Mouse (Mus musculus) cerebral cortex, adult 2 months (tissue): ENCODE data around the gene Rai14.

ENCODE experiments used
- WGBS: fragments of 180-500 bp; shearing (Covaris S2); methylation state at CpG from one replicate; pipeline ENCODE4 v1.1.7; 2018; 5-methylcytosine and 5-hydroxymethylcytosine counted together

Rai14 gene

DNA sequence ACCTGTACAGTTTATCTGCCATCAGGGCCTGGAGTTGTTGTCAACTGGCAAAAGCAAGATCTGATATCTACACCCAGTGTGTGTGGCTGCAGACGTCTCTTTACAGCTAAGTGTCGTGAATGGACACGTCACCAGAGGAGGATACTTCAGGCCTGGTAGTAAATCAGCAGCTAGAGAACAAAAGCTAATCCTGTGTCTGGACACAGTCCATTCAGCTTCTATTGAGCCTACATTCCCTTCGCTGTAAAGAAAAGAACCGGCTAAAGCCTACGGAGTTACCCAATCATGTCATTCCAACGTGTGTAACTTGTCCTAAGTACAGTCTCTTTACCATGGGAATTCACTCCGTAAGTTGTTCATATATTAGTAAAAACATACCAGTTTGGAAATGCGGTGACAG, 103.4 kb downstream of the Rai14 start:
- WGBS = 78% methylated on average over 9 of the region's 9 CpGs

GRCm38 (mm10) chr15:10609107-10609506, 105.3 kb downstream of the Rai14 start:
- WGBS = 87% methylated on average over 4 of the region's 4 CpGs

GRCm38 (mm10) chr15:10608508-10609098, 105.8 kb downstream of the Rai14 start:
- 82% methylated on average over 6 of the region's 6 CpGs for WGBS

DNA sequence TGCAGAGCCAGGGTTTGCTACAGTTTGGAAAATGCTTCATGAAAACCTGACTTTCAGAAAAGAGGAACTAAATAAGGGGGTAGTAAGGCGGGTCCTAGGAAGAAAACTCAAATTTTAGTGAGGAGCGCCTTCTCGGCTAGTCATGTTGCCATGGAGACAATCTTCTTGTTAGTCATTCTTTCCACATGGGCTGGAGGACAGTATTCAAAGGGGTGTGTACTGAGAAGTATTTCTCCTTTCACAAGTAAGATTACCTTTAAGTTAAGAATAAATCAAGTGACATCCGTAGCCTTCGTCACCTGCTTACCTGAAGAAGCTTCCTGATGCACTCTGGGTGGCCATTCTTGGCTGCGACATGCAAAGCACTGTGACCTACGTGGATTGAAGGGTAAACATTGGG, 115.0 kb downstream of the Rai14 start:
- WGBS = 59% methylated on average over 7 of the region's 7 CpGs

DNA sequence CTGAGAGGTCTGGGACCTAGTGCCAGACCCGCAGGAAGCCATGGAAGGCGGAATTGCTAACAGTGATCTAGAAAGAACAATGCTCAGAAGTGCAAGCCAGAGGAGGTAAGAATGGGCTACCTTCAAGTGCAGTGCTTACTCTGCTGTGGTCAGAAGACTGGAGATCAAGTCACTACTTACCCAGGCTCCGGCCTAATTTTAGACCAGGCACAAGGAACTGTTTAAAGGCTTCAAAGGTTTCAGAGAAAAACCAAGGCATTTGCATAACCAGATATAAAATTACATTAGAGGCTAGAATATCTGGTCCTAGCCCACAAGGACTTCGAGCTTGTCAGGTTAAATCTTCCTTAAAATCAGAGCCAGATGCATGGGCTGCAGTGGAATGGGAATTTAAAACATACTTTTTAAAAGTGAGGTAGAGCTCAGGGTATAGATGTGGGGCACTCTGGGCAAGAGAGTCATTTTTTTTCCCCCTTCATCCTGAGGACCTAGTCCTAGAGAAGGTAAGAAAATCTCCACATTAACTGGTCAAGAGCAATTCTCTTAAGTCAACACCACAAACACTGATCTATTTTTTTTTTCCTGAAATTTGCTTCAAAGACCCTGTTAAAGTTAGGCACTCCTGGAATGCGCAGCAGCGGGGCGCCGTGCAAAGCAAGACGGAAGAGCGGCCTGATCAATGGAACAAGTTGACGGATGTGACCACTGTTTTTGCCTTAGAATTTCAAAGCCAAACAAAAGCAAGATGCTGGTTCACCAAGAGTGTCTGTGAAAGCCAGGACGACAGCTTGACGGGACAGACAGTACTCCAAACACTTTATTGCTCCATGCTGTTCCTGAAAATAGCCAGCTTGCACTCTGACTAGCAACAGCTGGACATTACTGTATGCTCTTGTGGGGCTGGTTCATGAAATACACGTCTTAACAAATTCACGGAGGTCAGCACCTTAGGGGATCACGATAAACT, 115.9 kb downstream of the Rai14 start:
- WGBS = 77% methylated on average over 16 of the region's 16 CpGs

DNA sequence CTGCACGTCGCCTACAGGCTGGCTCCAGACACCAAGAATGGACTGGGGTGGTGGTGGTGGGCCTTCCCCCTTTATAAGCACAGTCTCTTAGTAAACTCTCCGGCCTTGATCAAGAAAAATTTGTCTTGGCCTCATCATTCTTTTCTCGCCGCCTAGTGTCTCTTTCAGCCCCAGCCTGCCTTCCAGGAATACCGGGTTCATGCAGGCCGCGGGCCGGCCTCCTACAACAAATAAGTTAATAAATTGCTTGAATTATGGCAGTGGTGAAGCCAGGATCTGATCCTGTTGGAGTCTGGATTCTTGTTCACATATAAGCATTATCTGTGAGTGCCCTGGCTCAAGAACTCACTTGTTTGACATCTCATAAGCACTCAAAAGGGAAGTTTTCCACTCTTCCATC, 117.6 kb downstream of the Rai14 start:
- WGBS = 95% methylated on average over 9 of the region's 9 CpGs

GRCm38 (mm10) chr15:10595408-10595807, 119.0 kb downstream of the Rai14 start:
- 64% methylated on average over 6 of the region's 6 CpGs for WGBS

- WGBS = 81% methylated on average over 10 of the region's 10 CpGs
These were observed 119.5 kb downstream of the Rai14 start for GRCm38 (mm10) chr15:10594910-10595309.

- WGBS = 93% methylated on average over 6 of the region's 6 CpGs
These were observed 121.3 kb downstream of the Rai14 start for GRCm38 (mm10) chr15:10593094-10593493.

GRCm38 (mm10) chr15:10586565-10586964, 127.9 kb downstream of the Rai14 start:
- 84% methylated on average over 2 of the region's 2 CpGs for WGBS

DNA sequence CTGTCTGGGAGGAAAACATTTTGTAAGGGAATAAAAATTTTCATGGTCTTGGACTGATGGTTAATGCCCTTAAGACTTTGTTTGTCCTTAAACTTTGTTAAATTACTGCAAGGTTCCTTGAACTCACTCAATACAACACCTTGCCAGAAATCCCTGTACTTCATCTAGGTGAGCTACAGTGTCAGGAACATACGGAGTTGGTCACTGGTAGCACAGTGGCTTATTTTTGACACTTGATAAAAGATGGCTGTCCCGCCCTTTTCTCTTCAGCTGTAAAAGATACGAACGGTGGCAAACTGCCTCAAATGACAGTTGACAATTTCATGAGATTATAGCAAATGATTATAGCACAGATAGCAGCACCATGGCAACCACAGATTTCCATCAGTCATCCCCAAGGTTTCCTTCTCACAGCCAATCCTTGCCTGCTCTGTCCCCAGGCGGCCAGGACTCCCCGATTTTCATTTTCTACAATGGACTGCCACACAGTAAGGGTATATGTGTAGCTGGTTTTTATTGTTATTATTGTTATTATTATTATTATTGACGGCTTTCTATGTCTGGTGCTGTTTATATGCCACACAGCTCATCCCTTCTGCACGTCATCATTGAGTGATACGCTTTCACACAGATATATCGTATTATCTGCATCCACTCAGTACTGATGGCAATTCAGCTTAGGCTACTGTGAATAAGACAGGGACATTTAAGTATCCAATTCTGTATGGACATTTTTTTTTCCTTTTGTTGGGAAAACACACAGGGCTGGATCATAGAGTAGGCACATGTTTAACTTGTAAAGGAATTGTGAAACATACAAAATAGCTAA, 129.9 kb downstream of the Rai14 start:
- 77% methylated on average over 10 of the region's 10 CpGs for WGBS

GRCm38 (mm10) chr15:10583408-10583807, 131.0 kb downstream of the Rai14 start:
- 51% methylated on average over 8 of the region's 8 CpGs for WGBS

DNA sequence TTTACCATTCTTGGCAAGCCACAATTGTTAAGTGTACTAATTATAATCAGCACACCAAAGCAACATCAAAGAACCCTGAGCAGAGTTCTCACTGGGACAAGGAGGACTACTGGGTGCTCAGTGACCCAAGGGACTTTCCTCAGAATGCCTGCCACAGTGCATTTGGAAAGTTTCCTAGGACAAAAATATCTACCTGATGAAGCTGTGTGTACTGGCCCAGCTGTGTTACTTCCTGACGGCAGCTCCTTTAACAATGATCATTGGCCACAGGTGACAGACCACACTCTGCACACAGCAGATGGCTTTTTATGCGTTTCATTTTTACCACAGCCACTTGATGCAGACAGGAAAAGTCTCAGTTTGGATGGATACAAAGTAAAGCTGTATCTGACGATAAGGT, 135.3 kb downstream of the Rai14 start:
- 61% methylated on average over 3 of the region's 3 CpGs for WGBS

GRCm38 (mm10) chr15:10566486-10566885, 147.9 kb downstream of the Rai14 start:
- WGBS = 77% methylated on average over 7 of the region's 7 CpGs

- 59% methylated on average over 1 of the region's 1 CpGs for WGBS
These were observed 150.2 kb downstream of the Rai14 start for GRCm38 (mm10) chr15:10564201-10564600.

- 90% methylated on average over 7 of the region's 7 CpGs for WGBS
These were observed 154.4 kb downstream of the Rai14 start for GRCm38 (mm10) chr15:10560005-10560404.

DNA sequence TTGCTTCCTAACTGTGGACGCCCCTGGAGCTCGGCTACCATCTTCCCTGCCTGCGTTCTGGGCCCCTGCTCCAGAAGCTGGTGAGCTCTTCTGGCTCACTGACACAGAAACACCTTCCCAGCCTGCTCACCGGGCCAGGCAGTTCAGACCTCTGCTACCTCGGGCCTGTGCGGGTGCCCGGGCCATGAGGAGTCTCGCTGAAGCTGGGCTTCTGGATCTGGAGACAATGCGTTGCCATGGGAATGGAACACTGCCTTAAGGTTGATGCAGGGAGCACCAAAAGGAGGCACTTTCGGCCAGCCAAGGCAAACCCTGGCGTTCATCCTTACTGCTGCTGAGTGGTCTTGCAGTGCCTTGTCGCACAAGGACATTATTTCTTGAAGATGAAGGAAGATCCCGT, 156.0 kb downstream of the Rai14 start, which contains the start of gene Ttc23l:
Gene Ttc23l (minus strand): TSS at position 204 of the 400 bp plus-strand sequence.
- 87% methylated on average over 13 of the region's 13 CpGs for WGBS

- WGBS = 64% methylated on average over 16 of the region's 16 CpGs
These were observed 173.9 kb downstream of the Rai14 start for GRCm38 (mm10) chr15:10540271-10541088.

- WGBS = 90% methylated on average over 7 of the region's 7 CpGs
These were observed 178.5 kb downstream of the Rai14 start for GRCm38 (mm10) chr15:10535969-10536368.

DNA sequence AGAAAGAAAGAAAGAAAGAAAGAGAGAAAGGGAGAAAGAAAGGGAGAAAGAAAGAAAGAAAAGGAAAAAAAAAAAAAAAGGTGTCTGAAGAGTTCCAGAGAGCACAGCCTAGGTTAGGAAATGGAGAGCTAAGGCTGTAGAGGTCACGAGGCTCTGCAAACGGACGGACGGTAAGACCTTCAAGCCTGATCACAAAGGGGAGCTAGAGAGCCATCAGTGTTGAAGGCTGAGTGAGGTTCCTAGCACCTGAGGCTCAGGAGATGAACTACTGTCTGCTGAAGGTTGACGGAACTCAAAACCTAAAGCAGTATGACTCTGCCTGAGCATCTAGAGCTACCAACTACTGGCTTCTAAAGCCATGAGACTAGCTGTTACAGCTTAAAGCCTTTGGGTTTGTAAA, 179.8 kb downstream of the Rai14 start:
- WGBS = 96% methylated on average over 5 of the region's 5 CpGs

- 69% methylated on average over 10 of the region's 10 CpGs for WGBS
These were observed 181.1 kb downstream of the Rai14 start for GRCm38 (mm10) chr15:10533361-10533760.
